Mouse (Mus musculus): ENCODE results near the gene Apba3. TPM values are rescaled to one million over a fixed set of nuclear protein-coding genes. Genes with fewer than 3 reads are reported as not detected.

Gene Apba3
- total RNA-seq, 1 experiment: 72.3 TPM

DNA sequence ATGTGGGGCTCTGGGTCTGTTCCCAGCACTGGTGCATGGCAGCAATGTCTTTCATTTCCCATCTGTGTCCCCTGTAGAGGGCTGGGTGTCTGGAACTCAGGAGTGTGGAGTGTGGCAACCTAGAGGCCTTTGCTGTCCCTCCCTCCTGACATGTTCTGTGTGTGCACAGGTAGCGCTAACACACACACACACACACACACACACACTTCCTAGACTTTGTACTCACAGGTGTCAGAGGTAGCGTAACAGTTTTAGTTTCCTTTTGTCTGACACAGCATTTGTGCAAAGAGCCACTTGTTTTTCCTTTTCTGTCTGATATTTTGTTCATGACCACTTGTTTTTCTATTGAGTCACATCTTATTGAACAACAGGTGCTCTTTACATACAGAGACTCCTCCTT lies 19.0 kb upstream of the Apba3 start:
- Histone ChIP-seq H3K4me3 (ENCODE audit: insufficient read depth in 1 of 2, low read depth in 1 of 2, low read length in 2 of 2, poor library complexity in 1 of 2, severe bottlenecking in 1 of 2) (no peak overlapping the region), H3K9ac (ENCODE audit: insufficient read depth, low read depth, low read length, poor library complexity, severe bottlenecking) (no peak overlapping the region), H3K27ac (ENCODE audit: insufficient read depth, low read depth, low read length, poor library complexity, severe bottlenecking) (no peak overlapping the region), H3K4me1 (ENCODE audit: control insufficient read depth in 2 of 2, insufficient read depth in 2 of 2, low read length in 2 of 2, poor library complexity in 1 of 2) (peaks cover 2 to 23% of the 10 kb centered on the region in 2 experiments; a peak in 2 of 4 replicates), H3K9me3 (ENCODE audit: control insufficient read depth, insufficient read depth, low read depth, low read length) (no peaks in the 10 kb centered on the region), H3K36me3 (ENCODE audit: control insufficient read depth, insufficient read depth, low read length, poor library complexity, severe bottlenecking) (no peaks in the 10 kb centered on the region)
- in situ Hi-C loops (cut with MboI; ENCODE audit: low sequenced_read_pairs in 2 of 2, unreplicated experiment in 2 of 2): no loop called here
- TF ChIP-seq ZNF384 (IDR thresholded peaks at IDR 0.05; ENCODE audit: low read depth, low read length) (no peak), ZC3H11A (IDR thresholded peaks at IDR 0.05; ENCODE audit: borderline replicate concordance, low read depth, low read length) (no peak), MAFK (IDR thresholded peaks at IDR 0.05; ENCODE audit: insufficient read depth, low read depth, low read length) (no peak), CHD2 (IDR thresholded peaks at IDR 0.05; ENCODE audit: low read depth, low read length) (no peak), HCFC1 (IDR thresholded peaks at IDR 0.05; ENCODE audit: borderline replicate concordance, insufficient read depth, low read length) (no peak)
- DNase-seq (ENCODE audit: low read depth, low spot score): no peak

DNA sequence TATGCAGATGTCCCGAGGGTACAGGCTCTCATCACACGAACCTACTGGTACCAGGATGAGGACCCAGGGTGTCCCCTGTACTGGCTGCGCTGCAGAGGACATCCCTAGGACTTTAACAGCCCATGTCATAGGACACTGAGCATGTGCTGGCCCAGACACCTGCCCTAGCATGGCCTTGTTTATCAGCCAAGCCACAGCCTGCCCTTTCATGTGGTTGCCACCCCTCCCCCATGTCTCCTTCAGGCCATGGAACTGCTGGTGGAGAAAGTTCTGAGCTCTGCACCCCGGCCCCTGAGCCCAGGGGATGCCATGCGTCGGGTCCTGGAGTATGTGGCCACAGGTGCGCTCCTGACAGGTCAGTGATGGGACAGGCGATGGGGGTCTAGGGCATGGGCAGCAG lies 17.3 kb upstream of the Apba3 start:
- TF ChIP-seq MAFK (IDR thresholded peaks at IDR 0.05; ENCODE audit: insufficient read depth, low read depth, low read length) (no peak), ZC3H11A (IDR thresholded peaks at IDR 0.05; ENCODE audit: borderline replicate concordance, low read depth, low read length) (no peak), CHD2 (IDR thresholded peaks at IDR 0.05; ENCODE audit: low read depth, low read length) (no peak)
- Histone ChIP-seq H3K9ac (ENCODE audit: insufficient read depth, low read depth, low read length, poor library complexity, severe bottlenecking) (no peak overlapping the region), H3K4me3 (ENCODE audit: insufficient read depth in 1 of 2, low read depth in 1 of 2, low read length in 2 of 2, poor library complexity in 1 of 2, severe bottlenecking in 1 of 2) (no peak overlapping the region), H3K27ac (ENCODE audit: insufficient read depth, low read depth, low read length, poor library complexity, severe bottlenecking) (no peak overlapping the region), H3K36me3 (ENCODE audit: control insufficient read depth, insufficient read depth, low read length, poor library complexity, severe bottlenecking) (no peaks in the 10 kb centered on the region), H3K9me3 (ENCODE audit: control insufficient read depth, insufficient read depth, low read depth, low read length) (no peaks in the 10 kb centered on the region), H3K4me1 (ENCODE audit: control insufficient read depth in 2 of 2, insufficient read depth in 2 of 2, low read length in 2 of 2, poor library complexity in 1 of 2) (peaks cover 2 to 24% of the 10 kb centered on the region in 2 experiments; a peak in 2 of 4 replicates)
- no peak for DNase-seq (ENCODE audit: low read depth, low spot score)
- in situ Hi-C loops (cut with MboI; ENCODE audit: low sequenced_read_pairs in 2 of 2, unreplicated experiment in 2 of 2): no loop called here

DNA sequence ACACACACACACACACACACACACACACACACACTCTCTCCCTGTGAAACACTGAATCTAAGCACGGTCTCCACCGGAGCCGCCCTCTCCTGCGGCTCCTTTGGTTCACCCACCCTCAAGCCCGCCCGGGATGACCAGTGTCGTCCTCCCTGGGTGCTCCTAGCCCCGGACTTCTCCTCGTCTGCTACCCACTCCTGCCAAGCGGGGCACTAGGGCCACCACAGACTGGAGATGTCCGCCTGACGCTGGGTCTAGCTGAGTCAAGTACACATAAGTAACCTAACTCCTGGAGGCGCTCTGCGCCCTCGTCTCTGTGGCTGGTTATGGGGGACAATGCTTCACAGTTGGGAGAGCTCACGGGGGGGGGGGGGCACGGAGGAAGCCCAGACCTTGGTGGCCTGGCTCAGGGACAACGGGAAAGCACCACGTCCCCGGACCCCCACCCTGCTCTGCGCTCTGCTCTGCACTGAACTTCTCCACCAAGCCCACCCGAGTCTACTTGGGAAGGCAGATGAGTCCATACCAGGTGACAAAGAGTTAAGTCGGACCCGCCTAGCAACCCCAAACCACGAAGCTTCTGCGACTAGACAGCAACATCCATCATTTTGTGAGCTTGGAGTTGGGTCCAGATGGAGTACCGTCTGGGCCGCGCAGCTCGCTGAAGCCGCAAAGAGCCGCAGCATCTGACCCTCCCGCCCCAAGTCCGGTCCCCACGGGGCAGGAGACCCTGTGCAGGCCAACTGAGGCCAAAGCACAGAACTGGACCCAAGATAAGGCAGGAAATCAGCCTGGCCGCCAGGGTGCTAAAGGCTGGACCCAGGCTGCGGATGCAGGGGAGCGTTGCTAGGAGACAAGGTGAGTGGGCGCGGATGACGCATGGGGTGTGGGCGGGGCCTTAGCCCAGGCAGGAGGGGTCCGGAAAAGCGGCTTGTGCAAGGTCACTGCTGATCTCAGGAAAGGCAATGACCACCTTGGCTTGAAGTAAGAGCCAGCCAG lies 14.0 kb upstream of the Apba3 start, which contains the start of gene Matk:
Gene Matk, plus strand, starts transcription at position 512 of the 996 bp plus-strand sequence.
- Histone ChIP-seq H3K4me1 (ENCODE audit: control insufficient read depth in 2 of 2, insufficient read depth in 2 of 2, low read length in 2 of 2, poor library complexity in 1 of 2) (peaks cover 0 to 20% of the 10 kb centered on the region in 2 experiments; a peak in 1 of 4 replicates), H3K4me3 (ENCODE audit: insufficient read depth in 1 of 2, low read depth in 1 of 2, low read length in 2 of 2, poor library complexity in 1 of 2, severe bottlenecking in 1 of 2) (peak within 1 kb of the TSS in 1 of 2 experiments; percentile 33; a peak in 1 of 4 replicates), H3K9me3 (ENCODE audit: control insufficient read depth, insufficient read depth, low read depth, low read length) (no peaks in the 10 kb centered on the region), H3K27ac (ENCODE audit: insufficient read depth, low read depth, low read length, poor library complexity, severe bottlenecking) (no peak within 1 kb of the TSS), H3K36me3 (ENCODE audit: control insufficient read depth, insufficient read depth, low read length, poor library complexity, severe bottlenecking) (no peaks in the 10 kb centered on the region), H3K9ac (ENCODE audit: insufficient read depth, low read depth, low read length, poor library complexity, severe bottlenecking) (no peak within 1 kb of the TSS)
- DNase-seq (ENCODE audit: low read depth, low spot score): no peak
- in situ Hi-C loops (cut with MboI; ENCODE audit: low sequenced_read_pairs in 2 of 2, unreplicated experiment in 2 of 2): no loop called here
- TF ChIP-seq ZNF384 (IDR thresholded peaks at IDR 0.05; ENCODE audit: low read depth, low read length) (no peak), CHD2 (IDR thresholded peaks at IDR 0.05; ENCODE audit: low read depth, low read length) (no peak), HCFC1 (IDR thresholded peaks at IDR 0.05; ENCODE audit: borderline replicate concordance, insufficient read depth, low read length) (no peak), MAFK (IDR thresholded peaks at IDR 0.05; ENCODE audit: insufficient read depth, low read depth, low read length) (no peak), ZC3H11A (IDR thresholded peaks at IDR 0.05; ENCODE audit: borderline replicate concordance, low read depth, low read length) (no peak)

DNA sequence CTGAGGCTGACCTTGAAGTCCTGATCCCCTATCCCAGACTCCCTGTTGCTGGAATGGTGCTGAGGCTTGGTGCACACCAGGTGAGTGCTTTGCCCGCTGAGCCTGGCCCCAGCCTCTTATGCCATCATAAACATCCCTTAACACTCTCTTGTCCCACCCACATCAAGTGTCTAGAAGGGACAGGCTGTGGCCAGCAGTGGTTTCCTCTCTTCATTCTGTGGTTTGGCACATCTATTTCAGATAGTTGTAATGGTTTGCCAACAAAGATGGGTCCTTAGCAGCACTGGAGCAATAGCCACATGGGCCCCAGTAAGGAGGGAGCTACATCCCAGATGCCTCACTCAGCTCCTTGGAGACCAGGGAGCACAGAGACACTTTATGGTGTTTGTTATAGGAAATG lies 11.9 kb upstream of the Apba3 start:
- Histone ChIP-seq H3K9me3 (ENCODE audit: control insufficient read depth, insufficient read depth, low read depth, low read length) (no peaks in the 10 kb centered on the region), H3K9ac (ENCODE audit: insufficient read depth, low read depth, low read length, poor library complexity, severe bottlenecking) (no peak overlapping the region), H3K4me1 (ENCODE audit: control insufficient read depth in 2 of 2, insufficient read depth in 2 of 2, low read length in 2 of 2, poor library complexity in 1 of 2) (peaks cover 0 to 16% of the 10 kb centered on the region in 2 experiments; a peak in 1 of 4 replicates), H3K4me3 (ENCODE audit: insufficient read depth in 1 of 2, low read depth in 1 of 2, low read length in 2 of 2, poor library complexity in 1 of 2, severe bottlenecking in 1 of 2) (no peak overlapping the region), H3K36me3 (ENCODE audit: control insufficient read depth, insufficient read depth, low read length, poor library complexity, severe bottlenecking) (no peaks in the 10 kb centered on the region), H3K27ac (ENCODE audit: insufficient read depth, low read depth, low read length, poor library complexity, severe bottlenecking) (no peak overlapping the region)
- in situ Hi-C loops (cut with MboI; ENCODE audit: low sequenced_read_pairs in 2 of 2, unreplicated experiment in 2 of 2): no loop called here
- no peak for DNase-seq (ENCODE audit: low read depth, low spot score)
- no peak for TF ChIP-seq ZNF384 (IDR thresholded peaks at IDR 0.05; ENCODE audit: low read depth, low read length)
- no peak for TF ChIP-seq CHD2 (IDR thresholded peaks at IDR 0.05; ENCODE audit: low read depth, low read length)
- TF ChIP-seq ZC3H11A (IDR thresholded peaks at IDR 0.05; ENCODE audit: borderline replicate concordance, low read depth, low read length): no peak
- no peak for TF ChIP-seq MAFK (IDR thresholded peaks at IDR 0.05; ENCODE audit: insufficient read depth, low read depth, low read length)
- TF ChIP-seq HCFC1 (IDR thresholded peaks at IDR 0.05; ENCODE audit: borderline replicate concordance, insufficient read depth, low read length): no peak

All from ES-E14 (cell line).